Mouse (Mus musculus) forebrain, embryonic 15.5 days (tissue): ENCODE measurements around the gene Efna5. TPM values are rescaled to one million over a fixed set of nuclear protein-coding genes. Genes with fewer than 3 reads are reported as not detected.

ENCODE experiments used
- ATAC-seq: fragments of 200-750 bp; cut with Nextera tagmentation; replicated peaks from 2 replicates; pipeline ENCODE4 v1.8.0; 2017; ENCODE audit warnings: mild to moderate bottlenecking, moderate TSS enrichment, moderate library complexity
- H3K27ac ChIP-seq: fragments of 300-500 bp; sonication (generic); replicated peaks from 2 replicates; pipeline ENCODE4 v1.5.1; 2015; ENCODE audit warnings: mild to moderate bottlenecking, inconsistent platforms
- H3K27me3 ChIP-seq: fragments of 300-500 bp; sonication (generic); 2 replicates; pipeline ENCODE4 v1.6.1; 2015; ENCODE audit warnings: inconsistent platforms
- H3K36me3 ChIP-seq: fragments of 300-500 bp; sonication (generic); 2 replicates; pipeline ENCODE4 v1.6.1; 2015; ENCODE audit warnings: mild to moderate bottlenecking, inconsistent platforms
- H3K4me1 ChIP-seq: fragments of 300-500 bp; sonication (generic); 2 replicates; pipeline ENCODE4 v1.6.1; 2015; ENCODE audit warnings: inconsistent platforms
- H3K4me2 ChIP-seq: fragments of 300-500 bp; sonication (generic); replicated peaks from 2 replicates; pipeline ENCODE4 v1.6.1; 2015; ENCODE audit warnings: mild to moderate bottlenecking, inconsistent platforms
- H3K4me3 ChIP-seq: fragments of 300-500 bp; sonication (generic); 2 replicates; pipeline ENCODE4 v1.5.1; 2015; ENCODE audit warnings: mild to moderate bottlenecking, inconsistent platforms
- H3K9ac ChIP-seq: fragments of 300-500 bp; sonication (generic); replicated peaks from 2 replicates; pipeline ENCODE4 v1.6.1; 2015; ENCODE audit warnings: mild to moderate bottlenecking, inconsistent platforms
- H3K9me3 ChIP-seq: fragments of 300-500 bp; sonication (generic); 2 replicates; pipeline ENCODE4 v1.6.1; 2016; ENCODE audit warnings: inconsistent platforms
- WGBS: fragments of 180-500 bp; shearing (Covaris S2); methylation state at CpG from one replicate; pipeline ENCODE4 v1.1.7; 2015; ENCODE audit warnings: mixed read lengths; 5-methylcytosine and 5-hydroxymethylcytosine counted together
- polyA plus RNA-seq: library from polyadenylated mRNA; unstranded; fragments of >200 nt; fragmentation: Nextera tagmentation; extraction: Ambion mirVana; gene quantifications from 2 replicates; pipeline ENCODE4 v1.2.1, GENCODE M21; 2015

Efna5 gene
- polyA plus RNA-seq, 1 experiment from 2014 or later: 24.6 TPM

DNA sequence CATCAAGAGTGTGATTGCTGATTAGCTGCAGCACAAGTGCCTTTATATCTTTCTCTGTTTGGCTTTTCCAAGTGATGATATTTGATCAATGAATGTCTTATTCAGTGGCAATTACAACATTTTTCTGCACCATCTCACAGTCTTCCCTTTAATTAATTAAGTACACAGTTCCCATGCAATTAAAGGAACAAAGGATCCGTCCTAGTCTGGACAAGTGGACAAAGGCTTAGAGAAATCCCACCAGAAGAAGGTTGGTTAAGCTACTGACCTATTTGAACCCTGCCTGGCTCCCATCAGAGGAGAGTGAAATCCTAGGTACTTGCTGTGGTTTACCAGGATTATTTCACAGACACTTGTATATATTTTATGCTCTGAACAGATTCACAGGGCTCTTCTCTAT is 252.6 kb downstream of the Efna5 start:
- H3K27me3 ChIP-seq: no peaks in the 10 kb centered on the region
- H3K27ac ChIP-seq: no peak overlapping the region
- no peak overlapping the region for H3K9ac ChIP-seq
- 21% methylated on average over 1 of the region's 1 CpGs for WGBS
- no peaks in the 10 kb centered on the region for H3K9me3 ChIP-seq
- no peak overlapping the region for H3K4me2 ChIP-seq
- ATAC-seq: no peak
- no peaks in the 10 kb centered on the region for H3K36me3 ChIP-seq
- no peaks in the 10 kb centered on the region for H3K4me1 ChIP-seq
- H3K4me3 ChIP-seq: no peak overlapping the region

DNA sequence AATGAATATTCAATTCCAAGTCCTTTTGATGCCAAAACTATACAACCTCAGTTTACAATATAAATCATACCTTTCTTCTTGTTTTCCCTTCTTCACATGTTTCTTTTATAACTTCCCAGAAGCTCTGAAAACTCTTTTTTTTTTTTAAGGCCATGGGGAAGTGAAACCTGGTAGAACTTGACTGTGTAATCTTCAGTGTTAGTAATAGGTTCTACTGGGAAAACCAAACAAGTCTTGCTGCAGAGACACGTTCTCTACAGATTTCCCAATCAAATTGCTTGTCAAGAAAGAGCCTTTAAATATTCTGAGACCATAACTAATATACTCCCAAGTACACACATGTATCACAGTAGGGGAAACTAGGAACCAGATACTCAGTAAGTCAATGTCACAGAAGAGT is 253.6 kb downstream of the Efna5 start:
- Histone ChIP-seq H3K36me3 (no peaks in the 10 kb centered on the region), H3K4me3 (no peak overlapping the region), H3K27me3 (no peaks in the 10 kb centered on the region), H3K4me1 (no peaks in the 10 kb centered on the region), H3K4me2 (no peak overlapping the region), H3K9me3 (no peaks in the 10 kb centered on the region), H3K27ac (no peak overlapping the region), H3K9ac (no peak overlapping the region)
- no peak for ATAC-seq
- WGBS: 91% methylated on average over 1 of the region's 1 CpGs

GRCm38 (mm10) chr17:62625646-62626020 is 255.5 kb downstream of the Efna5 start:
- ATAC-seq: no peak
- no peaks in the 10 kb centered on the region for H3K9me3 ChIP-seq
- H3K27me3 ChIP-seq: no peaks in the 10 kb centered on the region
- no peaks in the 10 kb centered on the region for H3K4me1 ChIP-seq
- no peak overlapping the region for H3K27ac ChIP-seq
- H3K4me2 ChIP-seq: no peak overlapping the region
- no peaks in the 10 kb centered on the region for H3K36me3 ChIP-seq
- no peak overlapping the region for H3K4me3 ChIP-seq
- H3K9ac ChIP-seq: no peak overlapping the region
- 71% methylated on average over 8 of the region's 8 CpGs for WGBS

- no peak overlapping the region for H3K4me3 ChIP-seq
- H3K36me3 ChIP-seq: no peaks in the 10 kb centered on the region
- no peak overlapping the region for H3K27ac ChIP-seq
- H3K9me3 ChIP-seq: no peaks in the 10 kb centered on the region
- no peak for ATAC-seq
- 67% methylated on average over 8 of the region's 8 CpGs for WGBS
- H3K9ac ChIP-seq: no peak overlapping the region
- H3K4me2 ChIP-seq: no peak overlapping the region
- H3K4me1 ChIP-seq: 0 out of 2 replicates have a peak, but pooled peaks cover 3% of the 10 kb centered on the region
- no peaks in the 10 kb centered on the region for H3K27me3 ChIP-seq
Measured at GRCm38 (mm10) chr17:62624804-62625645, 256.1 kb downstream of the Efna5 start.

DNA sequence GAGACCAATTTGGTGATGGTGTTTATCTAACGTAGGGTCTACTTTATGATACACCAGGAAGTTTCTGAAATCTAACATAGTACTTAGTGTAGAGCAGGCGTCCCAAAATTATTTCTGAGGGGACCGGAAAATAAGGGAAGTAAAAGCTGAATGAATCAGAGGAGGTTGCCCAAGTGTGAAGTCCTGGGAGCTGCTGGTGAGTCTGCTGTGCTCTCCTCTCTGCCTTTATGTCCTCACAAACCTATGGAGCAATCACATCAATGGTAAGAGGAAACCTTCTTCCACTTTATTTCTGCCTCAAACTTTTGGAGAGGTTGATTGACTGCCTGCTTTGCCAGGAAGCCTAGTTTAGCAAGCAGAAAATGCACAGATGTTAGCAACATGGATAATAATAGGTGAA is 257.9 kb downstream of the Efna5 start:
- no peak overlapping the region for H3K4me3 ChIP-seq
- no peaks in the 10 kb centered on the region for H3K9me3 ChIP-seq
- 91% methylated on average over 3 of the region's 3 CpGs for WGBS
- 0 out of 2 replicates have a peak, but pooled peaks cover 3% of the 10 kb centered on the region for H3K4me1 ChIP-seq
- no peaks in the 10 kb centered on the region for H3K36me3 ChIP-seq
- H3K4me2 ChIP-seq: no peak overlapping the region
- no peak for ATAC-seq
- H3K9ac ChIP-seq: no peak overlapping the region
- no peak overlapping the region for H3K27ac ChIP-seq
- H3K27me3 ChIP-seq: no peaks in the 10 kb centered on the region

- Histone ChIP-seq H3K4me3 (no peak overlapping the region), H3K36me3 (no peaks in the 10 kb centered on the region), H3K4me2 (no peak overlapping the region), H3K9me3 (no peaks in the 10 kb centered on the region), H3K9ac (no peak overlapping the region), H3K27ac (no peak overlapping the region), H3K27me3 (no peaks in the 10 kb centered on the region), H3K4me1 (0 out of 2 replicates have a peak, but pooled peaks cover 3% of the 10 kb centered on the region)
- 83% methylated on average over 4 of the region's 4 CpGs for WGBS
- ATAC-seq: no peak
Measured at GRCm38 (mm10) chr17:62622481-62622880, 258.6 kb downstream of the Efna5 start.

DNA sequence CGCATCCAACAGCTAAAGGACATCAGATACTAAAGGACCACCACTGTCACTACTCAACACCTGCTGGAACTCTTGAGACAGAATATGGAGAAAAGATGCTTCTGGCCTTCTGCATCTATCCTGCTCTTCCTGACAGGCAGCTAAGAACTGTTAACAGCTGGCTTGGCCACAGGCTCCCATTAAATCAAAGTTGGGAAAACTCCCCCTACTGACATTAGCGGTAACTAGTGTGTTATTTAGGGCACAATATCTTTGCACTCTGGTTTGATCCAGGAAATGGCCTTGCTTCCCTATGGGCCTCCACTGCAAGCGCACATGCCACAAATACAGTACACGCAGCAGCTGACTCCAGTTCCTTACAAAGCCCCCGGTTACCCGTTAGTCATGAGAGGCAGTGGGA is 266.0 kb downstream of the Efna5 start:
- 59% methylated on average over 6 of the region's 6 CpGs for WGBS
- H3K4me3 ChIP-seq: no peak overlapping the region

GRCm38 (mm10) chr17:62614708-62615107 is 266.4 kb downstream of the Efna5 start:
- Histone ChIP-seq H3K27ac (no peak overlapping the region), H3K9me3 (no peaks in the 10 kb centered on the region), H3K9ac (no peak overlapping the region), H3K4me1 (peaks cover 14% of the 10 kb centered on the region), H3K4me3 (no peak overlapping the region), H3K4me2 (no peak overlapping the region), H3K27me3 (0 out of 2 replicates have a peak, but pooled peaks cover 3% of the 10 kb centered on the region), H3K36me3 (no peaks in the 10 kb centered on the region)
- 24% methylated on average over 6 of the region's 6 CpGs for WGBS
- no peak; the same call in 1 of the 2 replicates for ATAC-seq

More for the DNA sequence above, 266.0 kb downstream of the Efna5 start:
- ATAC-seq: no peak
- 0 out of 2 replicates have a peak, but pooled peaks cover 3% of the 10 kb centered on the region for H3K27me3 ChIP-seq
- peaks cover 14% of the 10 kb centered on the region for H3K4me1 ChIP-seq
- no peaks in the 10 kb centered on the region for H3K36me3 ChIP-seq
- H3K4me2 ChIP-seq: no peak overlapping the region
- H3K27ac ChIP-seq: no peak overlapping the region
- H3K9me3 ChIP-seq: no peaks in the 10 kb centered on the region
- H3K9ac ChIP-seq: no peak overlapping the region

- H3K4me1 ChIP-seq: peaks cover 14% of the 10 kb centered on the region
- 0 out of 2 replicates have a peak, but pooled peaks have one; percentile 23 for ATAC-seq
Measured at GRCm38 (mm10) chr17:62614237-62614636, 266.9 kb downstream of the Efna5 start.

DNA sequence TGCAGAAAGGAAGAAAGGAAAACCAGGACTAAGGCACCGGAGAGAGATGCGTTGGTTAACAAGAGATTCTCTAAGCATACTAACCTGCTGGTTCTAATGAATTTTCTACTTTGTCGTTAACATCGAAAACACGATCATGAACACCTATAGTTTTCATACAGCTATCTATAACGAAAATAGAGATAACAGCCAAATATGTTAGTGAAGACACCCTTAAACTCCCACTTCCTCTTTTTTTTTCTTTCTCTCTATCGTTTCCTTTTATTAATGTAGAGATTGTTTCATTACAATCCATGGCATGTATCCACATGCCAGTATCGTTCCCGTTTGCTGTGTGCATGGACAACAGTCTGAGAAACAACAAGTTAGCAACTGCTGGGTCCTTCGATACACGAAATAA is 267.9 kb downstream of the Efna5 start:
- H3K9ac ChIP-seq: no peak overlapping the region

More at GRCm38 (mm10) chr17:62614237-62614636, 266.9 kb downstream of the Efna5 start:
- whole genome bisulfite sequencing: 6% methylated on average over 8 of the region's 8 CpGs
- Histone ChIP-seq H3K27ac (no peak overlapping the region), H3K9ac (no peak overlapping the region), H3K4me2 (no peak overlapping the region; the same call in 1 of the 2 replicates), H3K4me3 (no peak overlapping the region), H3K27me3 (peaks cover 7% of the 10 kb centered on the region; the same call in 1 of the 2 replicates), H3K36me3 (no peaks in the 10 kb centered on the region), H3K9me3 (no peaks in the 10 kb centered on the region)

DNA sequence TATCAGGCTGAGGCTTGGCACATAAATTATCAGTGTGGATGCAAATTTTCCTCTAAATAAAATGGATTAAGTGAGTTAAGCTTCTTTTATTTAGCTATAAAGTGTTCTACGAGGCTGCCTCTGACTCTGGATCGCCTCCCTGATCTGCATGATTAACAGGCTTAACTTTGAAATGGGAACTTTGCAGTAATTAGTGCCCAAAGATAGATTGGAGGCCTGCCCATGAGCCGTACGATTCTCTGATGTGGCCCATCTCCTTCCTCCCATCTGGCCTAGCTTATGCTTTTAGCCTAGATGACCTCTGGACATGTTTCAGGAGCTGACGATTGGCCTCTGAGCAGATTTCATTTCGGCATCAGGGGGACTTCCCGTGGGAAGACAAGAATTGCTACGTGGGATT is 273.0 kb downstream of the Efna5 start:
- Histone ChIP-seq H3K4me3 (no peak overlapping the region), H3K9me3 (no peaks in the 10 kb centered on the region), H3K4me2 (no peak overlapping the region), H3K36me3 (no peaks in the 10 kb centered on the region), H3K4me1 (peaks cover 24% of the 10 kb centered on the region), H3K27ac (no peak overlapping the region), H3K27me3 (peaks cover 13% of the 10 kb centered on the region; the same call in 1 of the 2 replicates), H3K9ac (no peak overlapping the region)
- peak; percentile 23; the same call in 1 of the 2 replicates for ATAC-seq
- WGBS: 11% methylated on average over 8 of the region's 8 CpGs

More for the DNA sequence above, 267.9 kb downstream of the Efna5 start:
- H3K4me3 ChIP-seq: no peak overlapping the region
- H3K4me2 ChIP-seq: no peak overlapping the region
- H3K27ac ChIP-seq: no peak overlapping the region
- H3K36me3 ChIP-seq: no peaks in the 10 kb centered on the region
- no peak for ATAC-seq
- H3K27me3 ChIP-seq: peaks cover 9% of the 10 kb centered on the region; the same call in 1 of the 2 replicates
- H3K4me1 ChIP-seq: peaks cover 22% of the 10 kb centered on the region
- WGBS: 91% methylated on average over 11 of the region's 11 CpGs
- no peaks in the 10 kb centered on the region for H3K9me3 ChIP-seq

DNA sequence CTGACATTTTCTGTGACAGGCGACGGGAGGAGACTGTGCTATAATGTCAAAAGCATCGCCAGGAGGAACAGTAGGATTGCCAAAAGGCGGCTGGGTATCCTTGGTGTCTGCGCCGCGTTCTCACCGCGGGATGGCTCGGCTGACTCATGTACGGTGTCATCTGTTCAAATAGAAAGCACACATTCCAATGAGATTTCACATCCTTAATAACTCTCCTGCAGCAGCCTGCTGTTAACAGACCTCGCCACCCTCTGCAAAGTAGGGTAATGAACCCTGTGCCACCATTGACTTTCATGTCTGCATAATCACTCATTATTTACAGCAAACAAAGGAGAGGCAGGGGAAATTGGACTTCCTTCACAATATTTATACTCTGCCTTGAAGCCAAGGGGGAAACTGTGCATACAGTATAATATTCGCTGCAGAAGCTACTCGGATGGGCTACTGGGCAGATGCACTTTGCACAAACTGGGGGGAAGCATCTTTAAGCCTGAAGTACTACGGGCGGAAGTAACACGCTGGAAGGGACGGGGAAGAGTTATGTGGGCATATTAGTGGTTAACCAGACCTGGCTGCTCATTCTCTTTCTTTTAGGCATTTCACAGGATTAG is 273.7 kb downstream of the Efna5 start:
- Histone ChIP-seq H3K4me2 (peak overlapping the region; percentile 38), H3K36me3 (no peaks in the 10 kb centered on the region), H3K27me3 (peaks cover 13% of the 10 kb centered on the region; the same call in 1 of the 2 replicates), H3K27ac (0 out of 2 replicates have a peak overlapping the region, but pooled peaks have one; percentile 17), H3K4me1 (peaks cover 24% of the 10 kb centered on the region), H3K4me3 (0 out of 2 replicates have a peak overlapping the region, but pooled peaks have one; percentile 8), H3K9me3 (no peaks in the 10 kb centered on the region), H3K9ac (no peak overlapping the region)
- ATAC-seq: peak; percentile 71
- WGBS: 19% methylated on average over 18 of the region's 18 CpGs
